Mouse (Mus musculus): Measurements from ENCODE around the gene Egln1.

The Egln1 gene

DNA sequence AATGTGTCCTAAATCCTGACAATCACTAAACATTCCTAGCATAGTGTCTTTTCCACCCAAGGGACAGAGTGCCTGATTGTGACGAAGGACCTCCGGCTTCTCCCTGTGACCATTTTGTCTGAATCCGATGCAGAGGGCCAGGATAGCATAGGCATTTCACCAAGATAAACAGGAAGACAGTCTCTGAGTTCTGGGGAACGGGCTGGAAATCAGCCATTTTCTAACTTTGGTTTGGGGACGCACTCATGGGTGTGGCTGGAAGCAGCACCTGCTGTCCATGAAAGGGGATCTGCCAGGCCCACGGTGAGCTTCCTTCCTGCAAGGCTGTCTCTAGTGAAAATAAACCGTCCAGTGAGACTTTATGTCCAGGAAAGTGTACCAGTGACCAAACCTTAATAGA lies 4.1 kb upstream of the Egln1 start:
- Histone ChIP-seq H3K9me3 (ENCODE audit: low read length) (no peaks in the 10 kb centered on the region), H3K4me3 (replicated peaks; ENCODE audit: low read length) (no peak overlapping the region), H3K4me1 (replicated peaks; ENCODE audit: low read depth, low read length) (peaks cover 20% of the 10 kb centered on the region), H3K36me3 (ENCODE audit: insufficient read depth, low read length) (no peaks in the 10 kb centered on the region; the same call in 1 of the 2 replicates), H3K27me3 (ENCODE audit: insufficient read depth, low read length) (peaks cover 5% of the 10 kb centered on the region)
- TF ChIP-seq POU5F1 (IDR thresholded peaks at IDR 0.05; ENCODE audit: borderline replicate concordance, low read length) (no peak), CTCF (conservative IDR thresholded peaks at IDR 0.05; ENCODE audit: low read length) (no peak)

DNA sequence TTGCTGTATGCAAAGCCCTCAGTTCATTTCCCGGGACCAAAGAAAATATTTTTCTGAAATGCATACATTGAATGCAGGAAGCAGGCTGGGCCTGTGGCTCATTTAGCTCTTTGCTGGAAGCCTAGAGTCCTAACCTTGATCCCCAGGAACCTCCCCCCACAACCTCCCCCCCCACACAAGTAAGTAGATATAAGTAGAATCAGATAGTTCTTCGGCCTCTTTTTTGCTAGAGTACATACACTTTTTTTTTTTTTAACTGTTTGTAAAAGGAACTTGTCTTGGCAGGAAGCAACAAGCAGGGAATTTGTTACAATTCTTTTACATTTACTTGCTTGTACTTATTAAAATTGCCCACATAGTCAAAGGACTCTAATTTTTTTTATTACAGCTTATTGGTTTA lies 1.7 kb upstream of the Egln1 start:
- Histone ChIP-seq H3K36me3 (ENCODE audit: insufficient read depth, low read length) (peaks cover 8% of the 10 kb centered on the region; the same call in 1 of the 2 replicates), H3K9me3 (ENCODE audit: low read length) (no peaks in the 10 kb centered on the region), H3K27me3 (ENCODE audit: insufficient read depth, low read length) (peaks cover 27% of the 10 kb centered on the region), H3K4me3 (replicated peaks; ENCODE audit: low read length) (no peak overlapping the region), H3K4me1 (replicated peaks; ENCODE audit: low read depth, low read length) (peaks cover 38% of the 10 kb centered on the region)
- TF ChIP-seq POU5F1 (IDR thresholded peaks at IDR 0.05; ENCODE audit: borderline replicate concordance, low read length), result no peak
- TF ChIP-seq NANOG (IDR thresholded peaks at IDR 0.05; ENCODE audit: borderline replicate concordance, low read length), result no peak
- TF ChIP-seq CTCF (conservative IDR thresholded peaks at IDR 0.05; ENCODE audit: low read length), result no peak

DNA sequence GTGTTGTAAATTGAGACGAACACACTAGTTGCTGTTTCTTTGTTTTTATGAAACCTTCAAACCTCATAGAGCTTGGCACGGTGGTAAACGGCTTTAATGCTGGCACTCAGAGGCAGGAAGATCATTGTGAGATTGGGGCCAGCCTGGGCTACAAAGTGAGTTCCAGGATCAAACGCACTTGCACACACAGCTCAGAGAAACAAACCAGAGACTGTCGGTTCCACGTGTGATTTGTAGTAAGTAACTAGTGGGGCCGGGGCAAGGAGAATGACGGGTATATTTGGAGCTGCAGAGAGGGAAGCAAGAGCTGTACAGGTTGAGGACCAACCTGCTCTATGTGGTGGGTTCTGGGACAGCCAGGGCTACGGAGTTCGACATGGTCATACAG lies 939 bp upstream of the Egln1 start:
- peak overlapping the region; percentile 89 for H3K4me3 ChIP-seq (replicated peaks; ENCODE audit: low read length)
- TF ChIP-seq NANOG (IDR thresholded peaks at IDR 0.05; ENCODE audit: borderline replicate concordance, low read length) (no peak), POU5F1 (IDR thresholded peaks at IDR 0.05; ENCODE audit: borderline replicate concordance, low read length) (no peak), CTCF (conservative IDR thresholded peaks at IDR 0.05; ENCODE audit: low read length) (no peak)
- peaks cover 45% of the 10 kb centered on the region for H3K4me1 ChIP-seq (replicated peaks; ENCODE audit: low read depth, low read length)
- peaks cover 27% of the 10 kb centered on the region for H3K27me3 ChIP-seq (ENCODE audit: insufficient read depth, low read length)
- peaks cover 12% of the 10 kb centered on the region; the same call in 1 of the 2 replicates for H3K36me3 ChIP-seq (ENCODE audit: insufficient read depth, low read length)
- no peaks in the 10 kb centered on the region for H3K9me3 ChIP-seq (ENCODE audit: low read length)

DNA sequence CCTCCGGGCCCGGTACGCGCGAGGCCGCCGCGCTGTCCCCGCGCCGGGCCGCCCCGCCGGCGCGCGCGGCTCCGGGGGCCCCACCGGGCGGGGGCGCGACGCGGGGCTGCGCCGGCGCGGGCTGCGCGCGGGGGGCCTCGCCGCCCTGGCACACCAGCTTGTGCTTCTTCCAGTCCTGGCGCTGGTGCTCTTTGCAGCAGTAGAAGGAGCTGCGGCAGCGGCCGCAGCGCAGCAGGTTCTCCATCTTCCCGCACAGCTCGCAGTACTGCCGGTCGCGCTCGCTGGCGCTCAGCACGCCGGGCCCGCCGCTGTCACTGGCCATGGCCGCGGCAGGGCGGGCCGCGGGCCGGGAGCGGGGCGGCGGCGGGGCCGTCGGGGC lies 402 bp downstream of the Egln1 start:
- H3K36me3 ChIP-seq (ENCODE audit: insufficient read depth, low read length), result peaks cover 15% of the 10 kb centered on the region; the same call in 1 of the 2 replicates
- TF ChIP-seq POU5F1 (IDR thresholded peaks at IDR 0.05; ENCODE audit: borderline replicate concordance, low read length), result no peak
- no peak for TF ChIP-seq NANOG (IDR thresholded peaks at IDR 0.05; ENCODE audit: borderline replicate concordance, low read length)
- no peak for TF ChIP-seq CTCF (conservative IDR thresholded peaks at IDR 0.05; ENCODE audit: low read length)

DNA sequence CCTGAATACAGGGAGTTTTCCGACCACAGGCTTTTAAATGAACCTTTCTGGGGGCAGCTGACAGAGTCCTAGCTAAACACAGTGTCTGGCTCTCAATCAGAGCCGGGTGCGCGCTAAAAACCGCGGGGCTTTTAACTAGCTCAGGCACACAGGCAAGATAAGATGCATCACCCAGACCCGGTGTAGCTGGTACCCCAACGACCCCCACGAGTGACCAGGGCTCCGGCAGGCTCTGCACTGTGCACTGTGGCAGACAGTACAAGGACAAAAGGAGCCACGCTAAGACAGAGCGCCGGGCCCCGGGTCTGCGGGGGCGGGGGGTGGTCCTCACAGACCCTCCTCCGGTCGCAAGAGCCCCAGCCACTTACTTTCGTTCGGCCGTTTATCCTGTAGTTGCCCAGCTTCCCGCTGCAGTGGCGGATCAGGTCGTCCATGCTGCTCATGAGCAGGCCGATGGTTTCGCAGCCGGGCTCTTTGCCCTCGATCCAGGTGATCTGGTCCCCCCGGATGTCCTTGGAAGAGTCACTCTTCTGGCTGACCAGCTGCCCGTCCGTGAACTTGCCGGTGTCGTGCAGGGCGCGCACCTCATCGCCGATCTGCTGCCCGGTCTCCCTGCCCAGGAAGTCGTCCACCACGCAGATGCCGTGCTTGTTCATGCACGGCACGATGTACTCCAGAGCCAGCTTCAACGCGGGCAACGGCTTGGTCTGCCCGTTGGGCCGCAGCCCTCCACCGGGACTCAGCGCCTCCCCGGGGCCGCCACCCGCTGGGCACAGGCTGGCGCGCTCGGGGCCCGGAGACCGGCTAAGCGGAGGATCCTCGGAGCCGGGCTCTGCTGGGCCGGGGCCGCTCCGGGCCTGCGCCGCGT lies 1.0 kb downstream of the Egln1 start:
- Histone ChIP-seq H3K4me1 (replicated peaks; ENCODE audit: low read depth, low read length) (peaks cover 44% of the 10 kb centered on the region), H3K27me3 (ENCODE audit: insufficient read depth, low read length) (peaks cover 27% of the 10 kb centered on the region), H3K4me3 (replicated peaks; ENCODE audit: low read length) (peak overlapping the region; percentile 90), H3K9me3 (ENCODE audit: low read length) (no peaks in the 10 kb centered on the region), H3K36me3 (ENCODE audit: insufficient read depth, low read length) (peaks cover 21% of the 10 kb centered on the region; the same call in 1 of the 2 replicates)
- TF ChIP-seq NANOG (IDR thresholded peaks at IDR 0.05; ENCODE audit: borderline replicate concordance, low read length) (no peak), POU5F1 (IDR thresholded peaks at IDR 0.05; ENCODE audit: borderline replicate concordance, low read length) (no peak), CTCF (conservative IDR thresholded peaks at IDR 0.05; ENCODE audit: low read length) (no peak)

More for the DNA sequence above, 402 bp downstream of the Egln1 start:
- Histone ChIP-seq H3K4me1 (replicated peaks; ENCODE audit: low read depth, low read length) (peaks cover 50% of the 10 kb centered on the region), H3K9me3 (ENCODE audit: low read length) (no peaks in the 10 kb centered on the region), H3K4me3 (replicated peaks; ENCODE audit: low read length) (peak overlapping the region; percentile 90), H3K27me3 (ENCODE audit: insufficient read depth, low read length) (peaks cover 27% of the 10 kb centered on the region)

GRCm38 (mm10) chr8:124944406-124944805 lies 4.7 kb downstream of the Egln1 start:
- peaks cover 44% of the 10 kb centered on the region for H3K4me1 ChIP-seq (replicated peaks; ENCODE audit: low read depth, low read length)
- no peaks in the 10 kb centered on the region for H3K9me3 ChIP-seq (ENCODE audit: low read length)
- peaks cover 44% of the 10 kb centered on the region for H3K36me3 ChIP-seq (ENCODE audit: insufficient read depth, low read length)
- peaks cover 24% of the 10 kb centered on the region for H3K27me3 ChIP-seq (ENCODE audit: insufficient read depth, low read length)
- TF ChIP-seq CTCF (conservative IDR thresholded peaks at IDR 0.05; ENCODE audit: low read length) (no peak), POU5F1 (IDR thresholded peaks at IDR 0.05; ENCODE audit: borderline replicate concordance, low read length) (no peak), NANOG (IDR thresholded peaks at IDR 0.05; ENCODE audit: borderline replicate concordance, low read length) (no peak)
- H3K4me3 ChIP-seq (replicated peaks; ENCODE audit: low read length), result no peak overlapping the region

DNA sequence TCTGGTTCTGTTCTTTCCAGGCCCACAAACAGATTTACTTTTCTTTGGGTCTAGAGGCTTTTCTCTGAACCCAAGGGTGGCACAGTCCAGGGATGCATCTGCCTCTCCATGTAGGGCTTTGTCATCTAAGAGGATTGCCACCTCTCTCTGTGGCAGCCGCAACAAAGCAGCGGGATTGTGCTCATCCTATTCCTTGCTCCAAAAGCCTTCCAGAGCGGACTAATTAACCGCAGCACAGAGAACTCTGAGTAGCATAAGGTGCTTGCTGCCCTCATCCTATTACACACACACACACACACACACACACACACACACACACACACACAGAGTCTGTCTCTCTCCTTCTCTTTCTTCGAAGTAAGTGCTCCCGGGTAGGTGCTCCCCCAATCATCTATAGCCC lies 5.3 kb downstream of the Egln1 start:
- H3K9me3 ChIP-seq (ENCODE audit: low read length), result no peaks in the 10 kb centered on the region
- peaks cover 50% of the 10 kb centered on the region for H3K36me3 ChIP-seq (ENCODE audit: insufficient read depth, low read length)
- H3K4me1 ChIP-seq (replicated peaks; ENCODE audit: low read depth, low read length), result peaks cover 45% of the 10 kb centered on the region
- H3K4me3 ChIP-seq (replicated peaks; ENCODE audit: low read length), result no peak overlapping the region
- peaks cover 24% of the 10 kb centered on the region for H3K27me3 ChIP-seq (ENCODE audit: insufficient read depth, low read length)
- no peak for TF ChIP-seq CTCF (conservative IDR thresholded peaks at IDR 0.05; ENCODE audit: low read length)
- no peak for TF ChIP-seq POU5F1 (IDR thresholded peaks at IDR 0.05; ENCODE audit: borderline replicate concordance, low read length)
- no peak for TF ChIP-seq NANOG (IDR thresholded peaks at IDR 0.05; ENCODE audit: borderline replicate concordance, low read length)

GRCm38 (mm10) chr8:124937293-124937692 lies 11.8 kb downstream of the Egln1 start:
- H3K4me3 ChIP-seq (replicated peaks; ENCODE audit: low read length), result no peak overlapping the region
- peaks cover 11% of the 10 kb centered on the region for H3K9me3 ChIP-seq (ENCODE audit: low read length)
- no peaks in the 10 kb centered on the region for H3K27me3 ChIP-seq (ENCODE audit: insufficient read depth, low read length)
- peaks cover 33% of the 10 kb centered on the region for H3K36me3 ChIP-seq (ENCODE audit: insufficient read depth, low read length)
- H3K4me1 ChIP-seq (replicated peaks; ENCODE audit: low read depth, low read length), result peaks cover 14% of the 10 kb centered on the region
- no peak for TF ChIP-seq POU5F1 (IDR thresholded peaks at IDR 0.05; ENCODE audit: borderline replicate concordance, low read length)
- TF ChIP-seq NANOG (IDR thresholded peaks at IDR 0.05; ENCODE audit: borderline replicate concordance, low read length), result no peak
- TF ChIP-seq CTCF (conservative IDR thresholded peaks at IDR 0.05; ENCODE audit: low read length), result no peak

Measured in E14TG2a.4 (cell line).